Mouse (Mus musculus) forebrain, embryonic 11.5 days (tissue): ENCODE data around the gene Speg. TPM values are rescaled to one million over a fixed set of nuclear protein-coding genes. Genes with fewer than 3 reads are reported as not detected.
A peak's percentile ranks its signal among the peaks of the same experiment; 100 is the strongest.

Experiments used
- ATAC-seq: fragments of 200-750 bp; cut with Nextera tagmentation; replicated peaks from 2 replicates; pipeline ENCODE4 v1.8.0; 2017; ENCODE audit warnings: moderate TSS enrichment; ENCODE audit not compliant: low FRiP score
- DNase-seq: peaks from one replicate; pipeline ENCODE4 v3.0.0-alpha.2; 2017; ENCODE audit warnings: low spot score
- H3K27ac ChIP-seq: fragments of 300-500 bp; sonication (generic); 2 replicates; pipeline ENCODE4 v1.5.1; 2014; ENCODE audit warnings: low read depth, low read length
- H3K27me3 ChIP-seq: fragments of 300-500 bp; sonication (generic); 2 replicates; pipeline ENCODE4 v1.6.1; 2014; ENCODE audit warnings: mild to moderate bottlenecking, low read length, mixed read lengths; ENCODE audit not compliant: control insufficient read depth, insufficient read depth
- H3K36me3 ChIP-seq: fragments of 300-500 bp; sonication (generic); 2 replicates; pipeline ENCODE4 v1.6.1; 2014; ENCODE audit warnings: mild to moderate bottlenecking, low read length, moderate library complexity, mixed read lengths; ENCODE audit not compliant: control insufficient read depth, insufficient read depth
- H3K4me1 ChIP-seq: fragments of 300-500 bp; sonication (generic); replicated peaks from 2 replicates; pipeline ENCODE4 v1.6.1; 2014; ENCODE audit warnings: low read length, mixed read lengths; ENCODE audit not compliant: control insufficient read depth, insufficient read depth
- H3K4me2 ChIP-seq: fragments of 300-500 bp; sonication (generic); 2 replicates; pipeline ENCODE4 v1.6.1; 2014; ENCODE audit warnings: low read depth, mild to moderate bottlenecking, low read length, moderate library complexity, mixed read lengths; ENCODE audit not compliant: severe bottlenecking
- H3K4me3 ChIP-seq: fragments of 300-500 bp; sonication (generic); 2 replicates; pipeline ENCODE4 v1.5.1; 2014; ENCODE audit warnings: low read depth, low read length
- H3K9ac ChIP-seq: fragments of 300-500 bp; sonication (generic); 2 replicates; pipeline ENCODE4 v1.6.1; 2014; ENCODE audit warnings: low read length
- H3K9me3 ChIP-seq: fragments of 300-500 bp; sonication (generic); 2 replicates; pipeline ENCODE4 v1.6.1; 2016; ENCODE audit warnings: low read length, mixed read lengths; ENCODE audit not compliant: control insufficient read depth
- WGBS: fragments of 180-500 bp; shearing (Covaris S2); extraction: QIAGEN DNeasy Blood & Tissue Kit; methylation state at CpG from one replicate; pipeline ENCODE4 v1.1.7; 2014; 5-methylcytosine and 5-hydroxymethylcytosine counted together
- polyA plus RNA-seq: library from polyadenylated mRNA; unstranded; fragments of >200 nt; fragmentation: Nextera tagmentation; extraction: Ambion mirVana; gene quantifications from 2 replicates; pipeline ENCODE4 v1.2.1, GENCODE M21; 2014

The Speg gene
- polyA plus RNA-seq, 1 experiment from 2014 or later: 14.1 TPM

- WGBS: 90% methylated on average over 3 of the region's 3 CpGs
- DNase-seq (no peak), ATAC-seq (no peak)
- Histone ChIP-seq H3K9me3 (no peaks in the 10 kb centered on the region), H3K27ac (no peak overlapping the region), H3K27me3 (no peaks in the 10 kb centered on the region), H3K4me3 (no peak overlapping the region), H3K4me1 (0 out of 2 replicates have a peak, but pooled peaks cover 1% of the 10 kb centered on the region), H3K9ac (no peak overlapping the region), H3K36me3 (no peaks in the 10 kb centered on the region), H3K4me2 (no peak overlapping the region)
Measured at GRCm38 (mm10) chr1:75412196-75412595, 37.1 kb downstream of the Speg start.

GRCm38 (mm10) chr1:75413749-75414148 is 38.7 kb downstream of the Speg start:
- WGBS: 64% methylated on average over 3 of the region's 3 CpGs
- Histone ChIP-seq H3K36me3 (no peaks in the 10 kb centered on the region), H3K27ac (no peak overlapping the region), H3K4me1 (0 out of 2 replicates have a peak, but pooled peaks cover 1% of the 10 kb centered on the region), H3K27me3 (no peaks in the 10 kb centered on the region), H3K4me2 (no peak overlapping the region), H3K4me3 (no peak overlapping the region), H3K9me3 (no peaks in the 10 kb centered on the region), H3K9ac (no peak overlapping the region)
- DNase-seq: no peak
- no peak for ATAC-seq

- peaks cover 16% of the 10 kb centered on the region for H3K4me1 ChIP-seq
- H3K36me3 ChIP-seq: no peaks in the 10 kb centered on the region
- peak; percentile 68 for DNase-seq
- 0 out of 2 replicates have a peak overlapping the region, but pooled peaks have one; percentile 34 for H3K4me3 ChIP-seq
- H3K27ac ChIP-seq: no peak overlapping the region
- H3K4me2 ChIP-seq: peak overlapping the region; percentile 50; the same call in 1 of the 2 replicates
- H3K27me3 ChIP-seq: peaks cover 44% of the 10 kb centered on the region
- WGBS: 3% methylated on average over 20 of the region's 20 CpGs
- H3K9me3 ChIP-seq: no peaks in the 10 kb centered on the region
- ATAC-seq: 0 out of 2 replicates have a peak, but pooled peaks have one; percentile 26
- H3K9ac ChIP-seq: peak overlapping the region; percentile 27; the same call in 1 of the 2 replicates
Measured at GRCm38 (mm10) chr1:75421794-75422193, 46.7 kb downstream of the Speg start.

- no peak for ATAC-seq
- 2% methylated on average over 32 of the region's 32 CpGs for WGBS
- DNase-seq: no peak
Measured at GRCm38 (mm10) chr1:75422216-75422822, 47.2 kb downstream of the Speg start.

GRCm38 (mm10) chr1:75422823-75423471 is 47.9 kb downstream of the Speg start:
- ATAC-seq: 0 out of 2 replicates have a peak, but pooled peaks have one; percentile 29
- H3K27ac ChIP-seq: no peak overlapping the region
- peak; percentile 72 for DNase-seq

More at GRCm38 (mm10) chr1:75422216-75422822, 47.2 kb downstream of the Speg start:
- peak overlapping the region; percentile 34 for H3K4me3 ChIP-seq
- no peak overlapping the region for H3K27ac ChIP-seq
- H3K4me2 ChIP-seq: peak overlapping the region; percentile 50
- peak overlapping the region; percentile 44 for H3K9ac ChIP-seq
- peaks cover 16% of the 10 kb centered on the region for H3K4me1 ChIP-seq
- H3K36me3 ChIP-seq: no peaks in the 10 kb centered on the region
- H3K27me3 ChIP-seq: peaks cover 44% of the 10 kb centered on the region
- H3K9me3 ChIP-seq: no peaks in the 10 kb centered on the region

GRCm38 (mm10) chr1:75423780-75424390 is 48.8 kb downstream of the Speg start:
- DNase-seq (no peak), ATAC-seq (no peak)
- no peak overlapping the region for H3K4me2 ChIP-seq
- peaks cover 16% of the 10 kb centered on the region for H3K4me1 ChIP-seq
- H3K9ac ChIP-seq: no peak overlapping the region
- no peak overlapping the region for H3K27ac ChIP-seq
- peaks cover 44% of the 10 kb centered on the region for H3K27me3 ChIP-seq
- WGBS: 25% methylated on average over 11 of the region's 11 CpGs
- H3K9me3 ChIP-seq: no peaks in the 10 kb centered on the region
- H3K36me3 ChIP-seq: no peaks in the 10 kb centered on the region
- no peak overlapping the region for H3K4me3 ChIP-seq

More at GRCm38 (mm10) chr1:75422823-75423471, 47.9 kb downstream of the Speg start:
- Histone ChIP-seq H3K4me2 (peak overlapping the region; percentile 50), H3K4me1 (peaks cover 16% of the 10 kb centered on the region), H3K4me3 (peak overlapping the region; percentile 34), H3K9ac (peak overlapping the region; percentile 44), H3K36me3 (no peaks in the 10 kb centered on the region), H3K27me3 (peaks cover 44% of the 10 kb centered on the region), H3K9me3 (no peaks in the 10 kb centered on the region)
- WGBS: under 1% methylated on average over 70 of the region's 71 CpGs

GRCm38 (mm10) chr1:75425796-75426471 is 50.8 kb downstream of the Speg start:
- DNase-seq (peak; percentile 89), ATAC-seq (no peak)
- no peak overlapping the region for H3K27ac ChIP-seq
- H3K4me2 ChIP-seq: no peak overlapping the region
- WGBS: 37% methylated on average over 10 of the region's 10 CpGs
- no peaks in the 10 kb centered on the region for H3K36me3 ChIP-seq
- H3K9ac ChIP-seq: no peak overlapping the region
- no peak overlapping the region for H3K4me3 ChIP-seq
- H3K4me1 ChIP-seq: peaks cover 16% of the 10 kb centered on the region
- H3K27me3 ChIP-seq: peaks cover 40% of the 10 kb centered on the region
- H3K9me3 ChIP-seq: no peaks in the 10 kb centered on the region
